Mouse (Mus musculus): ENCODE measurements around the gene 4930572O03Rik.
"Not testable (repeated sequence)": the region's sequence is repeated elsewhere in the genome, so short reads cannot be mapped to it uniquely, and the experiment has no call there.

DNA sequence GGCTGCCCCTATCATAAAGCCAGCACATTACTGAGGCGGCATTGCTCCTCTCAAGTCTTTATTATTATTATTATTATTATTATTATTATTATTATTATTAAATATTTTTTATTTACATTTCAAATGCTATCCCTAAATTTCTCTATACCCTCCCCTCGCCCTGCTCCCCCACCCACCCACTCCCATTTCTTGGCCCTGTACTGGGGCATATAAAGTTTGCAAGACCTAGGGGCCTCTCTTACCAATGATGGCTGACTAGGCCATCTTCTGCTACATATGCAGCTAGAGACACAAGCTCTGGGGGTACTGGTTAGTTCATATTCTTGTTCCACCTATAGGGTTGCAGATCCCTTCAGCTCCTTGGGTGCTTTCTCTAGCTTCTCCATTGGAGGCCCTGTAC, 17.1 kb upstream of the 4930572O03Rik start:
- not testable (repeated sequence) for TF ChIP-seq CTCF (IDR thresholded peaks at IDR 0.05; ENCODE audit: low read depth, low read length); POLR2A (IDR thresholded peaks at IDR 0.05; ENCODE audit: borderline replicate concordance, low read depth, low read length)

All from bone marrow macrophage, adult 2 months (primary cell).